Mouse (Mus musculus) inflammation-experienced regulatory T-cells, adult 6 months (primary cell): ENCODE data around the gene Ptpn13. TPM values are rescaled to one million over a fixed set of nuclear protein-coding genes. Genes with fewer than 3 reads are reported as not detected.

Experiments used
- ATAC-seq: one replicate; pipeline ENCODE4 v1.8.0; 2017
- polyA plus RNA-seq, 3 experiments: library from polyadenylated mRNA; unstranded; fragments of 100-300 nt; shearing (Covaris generic); gene quantifications; one replicate each; pipeline ENCODE4 v1.2.1; 2017

Gene Ptpn13
- polyA plus RNA-seq, 3 experiments from 2014 or later: 19.1 to 30.1 (median 25.2) TPM

DNA sequence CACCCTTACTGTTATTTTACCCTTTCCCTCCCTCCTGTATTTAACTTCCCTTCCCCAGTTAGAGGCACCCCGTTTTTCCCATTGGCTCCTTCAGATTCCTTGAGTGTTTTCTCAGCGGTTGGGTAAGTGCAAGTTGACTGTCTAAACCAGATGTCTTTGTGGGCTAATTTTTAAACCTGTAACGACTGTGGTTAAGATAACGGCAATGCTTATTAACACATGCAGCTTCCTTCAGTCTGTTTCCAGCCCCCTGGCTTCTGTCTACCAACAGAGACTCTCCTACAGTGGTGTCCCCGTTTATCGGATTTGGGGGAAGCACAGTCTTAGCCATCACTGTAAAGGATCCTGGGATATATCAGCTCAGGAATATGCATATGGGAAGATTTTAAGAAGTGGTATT, 35.9 kb downstream of the Ptpn13 start:
- no peak for ATAC-seq

- no peak for ATAC-seq
These were observed 38.7 kb downstream of the Ptpn13 start for GRCm38 (mm10) chr5:103463661-103464219.

DNA sequence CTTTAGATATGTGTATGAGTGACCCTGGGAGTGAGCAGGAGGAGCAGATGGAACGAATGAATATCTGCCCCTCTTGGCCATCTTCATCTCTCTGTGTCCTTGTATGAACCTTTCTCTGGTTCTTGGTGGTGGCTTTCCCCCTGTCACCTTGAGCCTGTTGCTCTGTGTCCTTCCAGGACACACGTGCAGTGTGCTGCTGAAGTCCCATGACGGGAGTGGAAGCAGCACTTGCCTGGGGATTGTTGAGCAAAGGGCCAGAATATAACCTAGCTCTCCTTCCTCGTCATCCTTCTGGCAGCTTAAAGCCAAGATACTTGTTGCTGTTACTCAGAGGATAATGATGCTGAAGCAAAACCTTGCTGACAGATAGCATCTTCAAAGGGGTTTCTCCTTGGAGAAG, 39.3 kb downstream of the Ptpn13 start:
- no peak for ATAC-seq

- no peak for ATAC-seq
These were observed 39.8 kb downstream of the Ptpn13 start for GRCm38 (mm10) chr5:103464771-103465170.

GRCm38 (mm10) chr5:103472670-103473069, 47.7 kb downstream of the Ptpn13 start:
- peak; percentile 92 for ATAC-seq

GRCm38 (mm10) chr5:103473467-103474096, 48.6 kb downstream of the Ptpn13 start:
- ATAC-seq: no peak

DNA sequence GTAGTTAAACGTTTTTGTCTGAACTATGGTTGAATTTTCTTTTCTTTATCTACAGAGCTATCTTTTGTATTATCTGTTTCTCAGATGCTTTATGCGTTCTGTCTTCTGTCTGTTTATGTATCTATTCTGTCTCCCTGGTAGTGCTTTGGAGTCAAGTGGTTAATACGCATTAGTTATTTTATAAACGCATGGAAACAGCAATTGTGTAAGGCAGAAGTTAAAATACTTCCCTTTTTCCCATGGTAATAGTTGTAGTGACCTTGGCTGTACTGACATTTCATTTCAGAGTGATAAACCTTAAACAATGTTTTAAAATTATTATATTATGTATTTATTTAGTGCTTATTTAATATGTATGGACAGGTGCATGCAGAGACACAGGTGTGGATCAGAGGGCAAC, 49.3 kb downstream of the Ptpn13 start:
- no peak for ATAC-seq

GRCm38 (mm10) chr5:103475503-103475902, 50.5 kb downstream of the Ptpn13 start:
- no peak for ATAC-seq

DNA sequence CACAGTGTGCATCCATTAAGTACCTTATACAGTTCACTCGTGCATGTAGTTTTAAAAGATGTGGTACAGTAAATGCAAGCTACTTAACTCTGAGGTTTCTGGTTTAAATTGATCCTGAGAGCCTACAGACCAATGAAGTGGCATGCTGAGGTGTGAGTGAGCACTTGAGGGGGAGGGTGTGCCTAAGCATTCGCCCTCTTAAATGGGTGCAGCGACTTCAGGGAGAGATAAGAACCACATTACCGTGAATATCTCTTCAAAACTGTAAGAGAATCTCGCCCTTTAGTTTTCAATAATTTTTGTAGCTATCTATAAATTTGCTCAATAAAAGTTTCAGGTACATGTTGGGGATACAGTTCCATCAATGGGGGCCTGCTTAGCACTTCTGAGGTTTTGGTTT, 54.5 kb downstream of the Ptpn13 start:
- no peak for ATAC-seq

GRCm38 (mm10) chr5:103481222-103481621, 56.2 kb downstream of the Ptpn13 start:
- ATAC-seq: no peak

GRCm38 (mm10) chr5:103487001-103487400, 62.0 kb downstream of the Ptpn13 start:
- no peak for ATAC-seq

- ATAC-seq: no peak
These were observed 66.0 kb downstream of the Ptpn13 start for GRCm38 (mm10) chr5:103490964-103491363.

DNA sequence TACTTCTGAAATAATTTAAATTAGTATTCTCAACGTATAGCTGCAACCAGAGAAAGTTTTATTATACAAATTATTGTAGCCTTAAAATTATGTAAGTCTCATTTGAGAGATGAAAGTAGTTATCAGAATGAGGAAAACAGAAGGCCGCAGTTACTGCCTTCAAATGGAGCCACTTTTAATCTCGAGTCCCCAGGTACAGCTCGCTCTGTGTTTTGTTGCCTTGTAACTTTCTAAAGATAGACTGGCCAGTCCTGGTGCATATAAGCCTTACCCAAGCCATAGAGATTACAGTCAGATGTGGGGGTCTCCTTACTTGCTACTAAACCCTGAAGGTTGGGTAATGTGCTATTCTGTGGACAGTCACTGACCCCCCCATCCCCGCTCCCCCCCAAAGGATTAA, 66.8 kb downstream of the Ptpn13 start:
- no peak for ATAC-seq

GRCm38 (mm10) chr5:103497061-103497460, 72.1 kb downstream of the Ptpn13 start:
- ATAC-seq: no peak

GRCm38 (mm10) chr5:103497480-103497879, 72.5 kb downstream of the Ptpn13 start:
- ATAC-seq: no peak

DNA sequence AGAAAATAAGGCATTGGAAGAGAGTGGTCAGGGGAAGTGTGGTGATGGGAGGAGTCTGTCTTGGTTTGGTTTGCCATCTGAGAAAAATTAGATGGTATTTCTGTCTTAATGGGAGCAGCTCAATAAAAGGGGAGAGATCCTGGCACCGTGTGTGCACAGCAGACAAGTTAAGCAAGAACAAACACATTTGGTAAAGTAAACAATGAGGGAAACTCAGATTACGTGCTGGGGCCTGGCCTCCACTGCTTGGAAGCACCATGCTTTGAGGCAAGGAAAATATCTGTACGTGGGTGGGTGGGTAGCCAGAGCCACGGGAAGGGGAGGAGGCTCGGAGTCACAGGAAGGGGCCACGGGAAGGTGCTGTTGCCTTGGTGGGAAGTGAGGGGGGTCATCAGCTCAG, 74.3 kb downstream of the Ptpn13 start:
- no peak for ATAC-seq

GRCm38 (mm10) chr5:103501076-103501475, 76.1 kb downstream of the Ptpn13 start:
- peak; percentile 89 for ATAC-seq

DNA sequence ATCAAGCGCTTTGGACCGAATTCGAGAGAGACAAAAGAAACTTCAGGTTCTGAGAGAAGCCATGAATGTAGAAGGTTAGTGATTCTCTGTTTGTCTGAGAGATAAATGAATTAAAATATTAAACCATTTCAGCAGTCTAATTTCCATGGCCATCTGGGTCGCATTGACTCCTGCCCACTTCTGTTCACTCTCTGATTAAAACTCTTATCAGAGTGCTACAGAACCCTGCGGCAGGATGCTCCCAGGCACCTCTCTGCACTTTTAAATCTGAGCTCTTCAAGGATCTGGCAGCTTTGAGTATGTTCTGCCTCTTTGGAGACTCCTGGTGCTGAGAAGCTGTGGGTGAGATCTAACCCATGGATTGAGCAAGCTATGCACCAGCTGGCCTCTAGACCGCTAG, 76.8 kb downstream of the Ptpn13 start:
- no peak for ATAC-seq

- ATAC-seq: no peak
These were observed 88.2 kb downstream of the Ptpn13 start for GRCm38 (mm10) chr5:103513162-103513561.

DNA sequence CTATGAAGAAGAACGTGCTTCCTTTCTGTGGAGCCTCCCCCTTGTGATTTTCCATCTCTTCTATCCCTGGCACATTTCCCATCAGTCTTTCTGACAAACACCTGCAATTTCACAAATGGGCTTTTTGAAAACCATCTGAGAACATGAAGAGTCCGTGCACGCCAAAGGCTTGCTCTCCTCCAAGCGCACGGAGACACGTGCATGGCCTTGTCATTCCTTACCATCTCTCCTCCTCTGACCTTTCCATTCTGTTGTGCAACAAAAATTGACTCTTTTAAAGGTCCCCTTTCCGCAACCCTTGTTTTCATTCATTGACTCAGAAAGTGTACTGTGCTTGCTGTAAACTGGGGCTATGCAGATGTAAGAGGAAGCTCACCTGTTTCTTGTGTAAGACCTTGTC, 89.4 kb downstream of the Ptpn13 start:
- no peak for ATAC-seq

DNA sequence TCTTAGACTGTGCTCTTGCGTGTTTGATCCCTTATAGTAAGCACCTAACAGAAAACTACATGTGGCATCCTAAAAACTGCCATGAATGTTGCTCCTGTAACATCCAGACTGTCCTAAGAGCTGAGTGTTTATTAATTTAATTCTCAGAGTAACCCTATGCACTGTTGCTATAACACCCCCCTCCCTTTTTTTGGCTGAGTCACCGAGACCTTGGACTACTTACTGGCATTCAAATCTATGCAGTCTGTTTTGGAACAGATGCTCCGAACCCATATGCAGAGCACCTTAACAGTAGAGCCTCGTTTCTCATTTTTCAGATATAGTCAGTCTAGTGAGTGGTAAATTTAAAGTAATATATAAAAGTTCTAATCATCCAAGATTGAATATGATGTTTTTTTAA, 90.9 kb downstream of the Ptpn13 start:
- ATAC-seq: no peak

GRCm38 (mm10) chr5:103516555-103516954, 91.6 kb downstream of the Ptpn13 start:
- no peak for ATAC-seq

GRCm38 (mm10) chr5:103517641-103518040, 92.6 kb downstream of the Ptpn13 start:
- ATAC-seq: no peak

- ATAC-seq: peak; percentile 85
These were observed 93.9 kb downstream of the Ptpn13 start for GRCm38 (mm10) chr5:103518797-103519468.
